Mouse (Mus musculus) CD4-positive, CD25-positive, alpha-beta regulatory T cell, adult 2 months (primary cell): ENCODE results near the gene Ahnak.
"Not testable (repeated sequence)": the region's sequence is repeated elsewhere in the genome, so short reads cannot be mapped to it uniquely, and the experiment has no call there.

Experiments
- DNase-seq: peaks from one replicate; pipeline ENCODE4 v3.0.0-alpha.2; 2012; ENCODE audit warnings: low read depth, low spot score

Gene Ahnak

GRCm38 (mm10) chr19:9097441-9097840 is 108.4 kb downstream of the Ahnak start:
- DNase-seq: no peak

GRCm38 (mm10) chr19:9099751-9100150 is 110.7 kb downstream of the Ahnak start:
- DNase-seq: no peak

GRCm38 (mm10) chr19:9100297-9101061 is 111.4 kb downstream of the Ahnak start:
- DNase-seq: peak; percentile 27

- no peak for DNase-seq
These were observed 112.0 kb downstream of the Ahnak start for GRCm38 (mm10) chr19:9101062-9101457.

- no peak for DNase-seq
These were observed 114.9 kb downstream of the Ahnak start for GRCm38 (mm10) chr19:9103986-9104385.

GRCm38 (mm10) chr19:9105101-9105685 is 116.1 kb downstream of the Ahnak start:
- no peak for DNase-seq

GRCm38 (mm10) chr19:9106096-9106495 is 117.0 kb downstream of the Ahnak start:
- DNase-seq: no peak

- DNase-seq: no peak
These were observed 117.8 kb downstream of the Ahnak start for GRCm38 (mm10) chr19:9106751-9107378.

- no peak for DNase-seq
These were observed 118.3 kb downstream of the Ahnak start for GRCm38 (mm10) chr19:9107379-9107755.

GRCm38 (mm10) chr19:9108536-9108935 is 119.5 kb downstream of the Ahnak start:
- no peak for DNase-seq

GRCm38 (mm10) chr19:9110182-9110869 is 121.2 kb downstream of the Ahnak start:
- DNase-seq: peak; percentile 84

- no peak for DNase-seq
These were observed 123.0 kb downstream of the Ahnak start for GRCm38 (mm10) chr19:9112043-9112442.

GRCm38 (mm10) chr19:9116268-9116667 is 127.2 kb downstream of the Ahnak start:
- DNase-seq: no peak

- DNase-seq: no peak
These were observed 128.2 kb downstream of the Ahnak start for GRCm38 (mm10) chr19:9117275-9117674.

- no peak for DNase-seq
These were observed 130.8 kb downstream of the Ahnak start for GRCm38 (mm10) chr19:9119655-9120425.

GRCm38 (mm10) chr19:9122390-9122789 is 133.3 kb downstream of the Ahnak start:
- DNase-seq: no peak

GRCm38 (mm10) chr19:9123986-9124385 is 134.9 kb downstream of the Ahnak start:
- not testable (repeated sequence) for DNase-seq
